Mouse (Mus musculus): ENCODE measurements around the gene Dkkl1. TPM values are rescaled to one million over a fixed set of nuclear protein-coding genes. Genes with fewer than 3 reads are reported as not detected.
A peak's percentile ranks its signal among the peaks of the same experiment; 100 is the strongest.

Gene Dkkl1
- polyA plus RNA-seq, 2 experiments: 4.8 to 14.8 TPM

- DNase-seq (ENCODE audit: low spot score) (no peak), ATAC-seq (ENCODE audit: low FRiP score, low read depth) (no peak)
- H3K9me3 ChIP-seq (ENCODE audit: control insufficient read depth, low read length): peaks cover 2% of the 10 kb centered on the region; the same call in 1 of the 2 replicates
- H3K36me3 ChIP-seq (ENCODE audit: control insufficient read depth, insufficient read depth, low read length): peaks cover 16% of the 10 kb centered on the region
- peak within 1 kb of the TSS; percentile 56 for H3K9ac ChIP-seq (ENCODE audit: low read depth, low read length, severe bottlenecking)
- 2% methylated on average over 35 of the region's 41 CpGs for WGBS
- peak within 1 kb of the TSS; percentile 61 for H3K4me2 ChIP-seq (replicated peaks; ENCODE audit: low read depth, low read length, severe bottlenecking)
- no peak for TF ChIP-seq POLR2A (IDR thresholded peaks at IDR 0.05; ENCODE audit: borderline replicate concordance, extremely low read depth, insufficient read depth, insufficient read length)
- H3K27ac ChIP-seq (replicated peaks; ENCODE audit: low read depth, low read length): no peak within 1 kb of the TSS
- peak within 1 kb of the TSS; percentile 42 for H3K4me3 ChIP-seq (replicated peaks; ENCODE audit: low read length)
- H3K4me1 ChIP-seq (ENCODE audit: control insufficient read depth, insufficient read depth, low read length): 0 out of 2 replicates have a peak, but pooled peaks cover 4% of the 10 kb centered on the region
- H3K27me3 ChIP-seq (ENCODE audit: control insufficient read depth, insufficient read depth, low read length): peaks cover 65% of the 10 kb centered on the region
Measured at GRCm38 (mm10) chr7:45163735-45164490, 48.0 kb downstream of the Dkkl1 start, which contains the start of gene Slc17a7. Slc17a7 (plus strand) TSS chr7:45163949.

GRCm38 (mm10) chr7:45162996-45163615, 48.8 kb downstream of the Dkkl1 start:
- peaks cover 57% of the 10 kb centered on the region for H3K27me3 ChIP-seq (ENCODE audit: control insufficient read depth, insufficient read depth, low read length)
- no peak overlapping the region for H3K9ac ChIP-seq (ENCODE audit: low read depth, low read length, severe bottlenecking)
- H3K27ac ChIP-seq (replicated peaks; ENCODE audit: low read depth, low read length): no peak overlapping the region
- H3K36me3 ChIP-seq (ENCODE audit: control insufficient read depth, insufficient read depth, low read length): peaks cover 24% of the 10 kb centered on the region
- H3K4me1 ChIP-seq (ENCODE audit: control insufficient read depth, insufficient read depth, low read length): 0 out of 2 replicates have a peak, but pooled peaks cover 4% of the 10 kb centered on the region
- WGBS: 70% methylated on average over 9 of the region's 9 CpGs
- no peaks in the 10 kb centered on the region for H3K9me3 ChIP-seq (ENCODE audit: control insufficient read depth, low read length)
- no peak overlapping the region; the same call in 1 of the 2 replicates for H3K4me3 ChIP-seq (replicated peaks; ENCODE audit: low read length)
- no peak for TF ChIP-seq POLR2A (IDR thresholded peaks at IDR 0.05; ENCODE audit: borderline replicate concordance, extremely low read depth, insufficient read depth, insufficient read length)
- ATAC-seq (ENCODE audit: low FRiP score, low read depth): no peak
- no peak overlapping the region for H3K4me2 ChIP-seq (replicated peaks; ENCODE audit: low read depth, low read length, severe bottlenecking)
- DNase-seq (ENCODE audit: low spot score): no peak

GRCm38 (mm10) chr7:45162551-45162950, 49.4 kb downstream of the Dkkl1 start:
- H3K27me3 ChIP-seq (ENCODE audit: control insufficient read depth, insufficient read depth, low read length): peaks cover 52% of the 10 kb centered on the region
- H3K4me1 ChIP-seq (ENCODE audit: control insufficient read depth, insufficient read depth, low read length): 0 out of 2 replicates have a peak, but pooled peaks cover 4% of the 10 kb centered on the region

GRCm38 (mm10) chr7:45161612-45162473, 50.1 kb downstream of the Dkkl1 start:
- Histone ChIP-seq H3K4me3 (replicated peaks; ENCODE audit: low read length) (peak overlapping the region; percentile 35), H3K4me2 (replicated peaks; ENCODE audit: low read depth, low read length, severe bottlenecking) (peak overlapping the region; percentile 60), H3K9ac (ENCODE audit: low read depth, low read length, severe bottlenecking) (no peak overlapping the region), H3K27me3 (ENCODE audit: control insufficient read depth, insufficient read depth, low read length) (peaks cover 45% of the 10 kb centered on the region), H3K27ac (replicated peaks; ENCODE audit: low read depth, low read length) (no peak overlapping the region), H3K36me3 (ENCODE audit: control insufficient read depth, insufficient read depth, low read length) (peaks cover 28% of the 10 kb centered on the region), H3K9me3 (ENCODE audit: control insufficient read depth, low read length) (no peaks in the 10 kb centered on the region), H3K4me1 (ENCODE audit: control insufficient read depth, insufficient read depth, low read length) (0 out of 2 replicates have a peak, but pooled peaks cover 4% of the 10 kb centered on the region)
- DNase-seq (ENCODE audit: low spot score) (peak; percentile 97), ATAC-seq (ENCODE audit: low FRiP score, low read depth) (peak; percentile 93)
- 4% methylated on average over 33 of the region's 35 CpGs for WGBS
- TF ChIP-seq POLR2A (IDR thresholded peaks at IDR 0.05; ENCODE audit: borderline replicate concordance, extremely low read depth, insufficient read depth, insufficient read length): no peak

More at GRCm38 (mm10) chr7:45162551-45162950, 49.4 kb downstream of the Dkkl1 start:
- H3K27ac ChIP-seq (replicated peaks; ENCODE audit: low read depth, low read length): no peak overlapping the region
- WGBS: 27% methylated on average over 6 of the region's 6 CpGs
- peaks cover 28% of the 10 kb centered on the region for H3K36me3 ChIP-seq (ENCODE audit: control insufficient read depth, insufficient read depth, low read length)
- no peak overlapping the region for H3K9ac ChIP-seq (ENCODE audit: low read depth, low read length, severe bottlenecking)
- no peak for DNase-seq (ENCODE audit: low spot score)
- H3K4me3 ChIP-seq (replicated peaks; ENCODE audit: low read length): peak overlapping the region; percentile 35
- TF ChIP-seq POLR2A (IDR thresholded peaks at IDR 0.05; ENCODE audit: borderline replicate concordance, extremely low read depth, insufficient read depth, insufficient read length): no peak
- no peak for ATAC-seq (ENCODE audit: low FRiP score, low read depth)
- no peaks in the 10 kb centered on the region for H3K9me3 ChIP-seq (ENCODE audit: control insufficient read depth, low read length)
- H3K4me2 ChIP-seq (replicated peaks; ENCODE audit: low read depth, low read length, severe bottlenecking): peak overlapping the region; percentile 60

- Histone ChIP-seq H3K4me1 (ENCODE audit: control insufficient read depth, insufficient read depth, low read length) (0 out of 2 replicates have a peak, but pooled peaks cover 4% of the 10 kb centered on the region), H3K27ac (replicated peaks; ENCODE audit: low read depth, low read length) (no peak overlapping the region), H3K4me2 (replicated peaks; ENCODE audit: low read depth, low read length, severe bottlenecking) (no peak overlapping the region), H3K9me3 (ENCODE audit: control insufficient read depth, low read length) (no peaks in the 10 kb centered on the region), H3K27me3 (ENCODE audit: control insufficient read depth, insufficient read depth, low read length) (peaks cover 35% of the 10 kb centered on the region), H3K9ac (ENCODE audit: low read depth, low read length, severe bottlenecking) (no peak overlapping the region), H3K36me3 (ENCODE audit: control insufficient read depth, insufficient read depth, low read length) (peaks cover 28% of the 10 kb centered on the region), H3K4me3 (replicated peaks; ENCODE audit: low read length) (no peak overlapping the region)
- no peak for DNase-seq (ENCODE audit: low spot score)
- TF ChIP-seq POLR2A (IDR thresholded peaks at IDR 0.05; ENCODE audit: borderline replicate concordance, extremely low read depth, insufficient read depth, insufficient read length): no peak
- 88% methylated on average over 3 of the region's 3 CpGs for WGBS
- ATAC-seq (ENCODE audit: low FRiP score, low read depth): no peak
Measured at GRCm38 (mm10) chr7:45160866-45161265, 51.1 kb downstream of the Dkkl1 start.

Data from limb, embryonic 14.5 days (tissue).